Mouse (Mus musculus): ENCODE measurements at regions not wholly inside any gene's neighbourhood (a gene's known extent, or its start where the extent isn't known, plus 50 kb on each side); places are given as distances from the start of the nearest gene placed in this dataset.

- DNase-seq = no peak
Observed at GRCm38 (mm10) chr13:39950203-39950602, 411.0 kb downstream of the Ofcc1 start.

GRCm38 (mm10) chr13:39935216-39935615 lies 426.0 kb downstream of the Ofcc1 start:
- DNase-seq = no peak

GRCm38 (mm10) chr13:39931487-39931886 lies 429.8 kb downstream of the Ofcc1 start:
- no peak for DNase-seq

- no peak for DNase-seq
Observed at GRCm38 (mm10) chr13:39928573-39928972, 432.7 kb downstream of the Ofcc1 start.

DNA sequence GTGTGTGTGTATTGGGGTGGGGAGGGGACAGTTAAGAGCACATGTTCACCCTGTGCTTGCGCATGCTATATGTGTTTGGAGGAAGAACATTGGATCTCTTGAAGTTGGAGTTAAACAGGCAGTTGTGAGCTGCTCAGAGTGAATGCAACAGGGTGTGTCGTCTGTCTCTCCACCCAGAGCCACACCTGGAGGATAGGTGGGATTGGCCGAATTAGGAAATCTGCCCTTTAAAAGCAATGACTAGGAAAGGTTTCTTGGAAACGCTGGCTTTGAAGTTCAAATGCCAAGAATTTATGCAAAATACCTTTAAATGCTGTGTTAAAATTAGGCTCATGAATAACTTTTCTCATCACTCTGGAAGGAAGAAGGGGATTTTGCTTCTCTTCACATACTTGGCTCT lies 436.9 kb downstream of the Ofcc1 start:
- no peak for DNase-seq

DNA sequence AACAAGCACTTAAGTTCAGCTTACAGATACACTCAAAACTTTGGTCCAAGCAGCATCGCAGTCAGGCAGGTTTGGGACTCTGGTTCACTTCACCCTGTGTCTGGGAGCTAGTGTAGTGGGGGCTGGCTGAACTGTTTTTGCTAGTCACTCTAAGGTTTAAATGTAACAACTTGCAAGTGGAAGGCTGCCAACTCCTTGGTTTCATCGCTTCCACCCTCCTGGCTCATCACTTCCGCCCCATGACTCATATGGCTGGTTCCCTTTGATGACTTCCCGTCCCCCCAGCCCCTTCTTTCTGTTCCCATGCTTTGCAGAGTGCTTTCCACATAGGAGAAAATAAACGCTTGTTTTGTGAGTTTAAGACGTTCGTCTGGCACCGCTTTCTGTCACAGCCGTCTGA lies 438.1 kb downstream of the Ofcc1 start:
- no peak for DNase-seq

DNA sequence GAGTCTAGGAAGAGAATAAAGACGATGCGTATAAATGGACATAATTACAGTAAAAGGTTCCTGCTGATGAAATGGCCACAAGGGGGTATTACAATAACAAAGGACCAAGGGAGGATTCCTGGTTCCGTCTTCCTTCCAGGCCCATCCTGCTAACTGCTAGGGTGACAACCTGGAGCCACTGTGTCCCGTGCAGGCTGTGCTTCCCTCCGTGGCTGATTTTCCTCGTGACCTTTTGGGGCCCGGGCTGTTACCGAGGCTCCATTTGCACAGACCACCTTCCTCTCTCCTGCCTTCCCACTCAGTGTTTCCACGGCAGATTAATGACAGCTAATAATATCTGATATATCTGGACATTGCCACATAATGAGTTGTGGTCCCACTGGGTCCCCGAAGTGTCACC lies 453.5 kb downstream of the Ofcc1 start:
- no peak for DNase-seq

- DNase-seq = no peak
Observed at GRCm38 (mm10) chr13:39904264-39904663, 457.0 kb downstream of the Ofcc1 start.

GRCm38 (mm10) chr13:39903319-39903718 lies 457.9 kb downstream of the Ofcc1 start:
- no peak for DNase-seq

- DNase-seq = no peak
Observed at GRCm38 (mm10) chr13:39899332-39899731, 461.9 kb downstream of the Ofcc1 start.

DNA sequence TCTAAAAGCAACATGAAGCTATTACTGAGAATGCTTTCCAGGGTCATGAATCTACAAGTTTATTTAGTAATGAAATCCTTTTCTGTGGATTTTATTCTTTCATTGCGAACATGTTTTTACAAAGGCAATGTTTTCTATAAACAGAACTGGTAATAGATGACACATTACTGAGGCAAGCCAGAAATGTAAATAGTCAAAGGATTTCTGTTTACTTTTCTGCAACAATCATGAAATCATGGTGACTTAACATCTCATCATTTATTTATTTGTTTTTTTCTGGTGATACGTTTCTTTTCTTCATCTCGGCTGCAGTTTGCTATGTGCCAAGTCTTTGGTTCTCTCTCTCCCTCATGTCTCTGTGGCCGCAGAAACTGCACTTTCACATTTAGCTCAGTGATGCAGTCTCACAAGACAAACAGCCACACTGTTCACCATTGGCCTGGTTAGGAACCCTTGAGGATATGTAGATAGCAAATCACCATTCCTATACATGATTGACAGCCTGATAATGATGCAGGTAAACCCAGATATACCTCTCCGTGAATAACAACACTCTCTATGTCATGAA lies 462.8 kb downstream of the Ofcc1 start:
- no peak for DNase-seq

DNA sequence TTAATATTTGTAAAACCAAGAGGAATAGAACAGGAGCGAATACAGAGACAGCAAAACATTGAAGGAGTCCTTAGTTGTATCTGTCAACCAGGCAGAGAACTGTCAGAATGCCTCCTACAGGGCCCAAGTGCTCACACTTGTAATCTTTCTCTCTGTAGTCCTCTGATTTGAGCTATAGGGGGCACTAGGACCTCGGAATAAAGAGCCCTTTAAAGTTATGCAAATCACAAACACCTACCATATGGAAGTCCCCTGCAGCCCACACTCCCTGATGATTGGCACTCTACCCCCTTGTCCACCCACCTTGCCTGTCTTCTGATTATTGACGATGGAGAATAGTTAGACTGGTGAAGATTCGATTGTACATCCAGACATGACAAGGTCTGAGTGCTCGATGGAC lies 467.1 kb downstream of the Ofcc1 start:
- DNase-seq = peak in 1 of 2 experiments; percentile 14

DNA sequence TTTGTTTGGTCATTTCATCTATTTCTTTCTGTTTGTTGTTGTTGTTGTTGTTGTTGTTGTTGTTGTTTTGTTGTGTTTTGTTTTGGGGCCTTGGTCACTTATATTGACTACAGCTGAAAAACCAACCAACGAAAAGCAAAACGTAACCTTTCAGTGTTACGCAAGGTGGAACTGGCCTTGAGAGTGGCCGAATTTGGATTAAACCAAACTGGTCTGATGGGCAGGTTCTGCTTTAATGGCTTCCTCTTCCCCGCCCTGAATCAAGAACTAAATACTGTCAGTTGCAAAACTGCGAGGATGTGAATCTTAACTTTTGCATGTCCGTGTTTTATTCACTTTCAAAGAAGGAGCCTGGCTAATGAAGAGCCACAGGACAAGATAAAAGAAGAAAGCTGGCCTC lies 480.2 kb downstream of the Ofcc1 start:
- DNase-seq = no peak

DNA sequence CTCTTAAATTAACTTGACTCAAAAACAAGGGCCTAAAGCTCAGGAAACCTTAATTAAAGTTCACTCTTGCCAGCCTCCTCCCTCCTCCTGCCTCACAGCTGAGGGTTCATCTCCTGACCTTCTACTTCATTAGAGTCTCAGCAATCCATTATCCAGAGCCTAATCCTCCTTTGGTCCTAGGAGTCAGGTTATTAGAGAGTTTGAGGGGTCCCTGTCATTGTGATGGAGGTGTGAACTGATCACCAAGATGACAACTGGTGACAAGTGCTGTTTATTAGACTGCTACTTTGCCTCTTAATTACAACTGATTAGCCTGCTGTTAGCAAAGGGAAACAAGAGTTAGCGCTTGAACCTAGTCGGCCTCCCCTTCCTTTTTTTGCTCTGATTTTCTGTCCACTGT lies 481.1 kb downstream of the Ofcc1 start:
- DNase-seq = no peak

DNA sequence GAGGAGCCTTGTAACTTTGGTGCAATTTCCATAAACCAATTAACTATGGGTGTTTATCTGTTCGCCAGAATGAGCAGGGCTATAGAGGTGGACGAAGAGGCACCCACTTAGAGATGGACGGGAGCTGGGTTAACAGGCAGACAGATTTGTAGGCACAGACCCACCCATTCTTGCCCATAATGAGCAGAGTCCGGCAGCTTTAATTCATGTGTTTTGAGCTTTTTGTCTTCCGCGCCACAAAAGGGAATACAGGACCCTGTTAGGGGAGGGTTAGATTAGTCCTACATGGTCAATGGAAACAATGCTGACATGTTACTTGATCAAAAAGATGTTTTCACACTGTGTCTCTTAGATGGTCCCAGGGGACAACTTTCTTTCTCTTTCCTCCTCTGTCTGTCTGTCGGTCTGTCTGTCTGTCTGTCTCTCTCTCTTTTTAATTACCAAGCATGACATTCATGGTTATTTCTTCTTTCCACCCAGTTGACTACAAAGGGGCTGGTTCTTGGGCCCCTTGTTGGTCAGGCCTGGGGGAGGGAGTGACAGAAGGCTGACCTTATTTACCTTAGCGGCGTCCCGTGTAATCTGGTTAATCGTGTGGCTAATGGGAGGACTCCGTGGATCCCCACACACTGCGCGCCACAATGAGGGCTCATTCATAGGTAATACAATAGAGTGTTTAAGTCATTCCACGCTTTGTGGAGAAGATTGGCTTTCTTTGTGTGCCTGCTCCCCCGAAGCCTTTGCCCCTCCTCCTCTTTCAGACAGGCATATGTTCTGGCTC lies 483.7 kb downstream of the Ofcc1 start:
- no peak for DNase-seq

DNA sequence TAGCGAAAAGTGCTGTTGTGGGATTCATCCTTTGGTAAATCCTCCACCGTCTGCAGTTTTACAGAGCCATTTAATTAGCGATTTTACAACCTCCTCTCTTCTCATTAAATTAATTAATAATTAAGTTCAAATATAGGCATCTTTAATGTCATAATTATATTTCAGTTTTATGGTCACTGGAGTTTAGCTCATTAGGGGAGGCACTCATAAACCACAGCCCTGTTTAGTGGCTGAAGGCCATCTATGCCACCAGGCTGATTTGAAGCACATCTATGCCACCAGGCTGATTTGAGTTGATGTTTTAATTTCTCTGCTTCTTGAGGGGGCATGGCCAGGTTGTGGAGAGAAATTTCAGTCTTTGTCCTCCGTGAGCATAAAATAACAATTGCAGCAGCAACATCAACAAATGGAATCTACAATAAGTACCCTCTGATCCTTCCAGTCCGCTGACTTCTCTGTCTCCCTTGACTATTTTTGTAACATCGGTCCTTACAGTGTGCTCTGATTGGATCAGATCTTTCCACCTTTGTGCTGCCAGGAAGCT lies 508.9 kb downstream of the Ofcc1 start:
- no peak for DNase-seq

- no peak for DNase-seq
Observed at GRCm38 (mm10) chr13:39849391-39849790, 511.9 kb downstream of the Ofcc1 start.

- no peak for DNase-seq
Observed at GRCm38 (mm10) chr13:39836053-39836584, 525.1 kb downstream of the Ofcc1 start.

DNA sequence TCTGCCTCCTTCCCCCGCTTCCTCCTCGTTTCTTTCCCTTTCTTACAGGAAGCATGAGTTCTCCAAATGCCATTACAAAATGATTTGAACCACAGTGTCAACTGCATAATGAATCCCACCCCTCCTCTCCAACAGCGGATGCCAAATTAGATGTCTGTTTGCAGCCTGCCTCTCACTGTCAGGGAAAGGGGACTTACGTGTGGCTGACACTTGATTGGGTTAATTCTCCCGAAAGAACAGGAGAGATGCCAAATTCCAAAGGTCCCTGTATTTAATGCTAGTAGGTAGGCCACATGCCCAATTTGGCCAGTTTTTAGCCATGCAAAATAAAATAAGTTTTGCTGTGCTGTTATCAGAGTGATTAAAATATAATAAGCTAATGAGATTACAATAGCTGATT lies 525.9 kb downstream of the Ofcc1 start:
- no peak for DNase-seq

- no peak for DNase-seq
Observed at GRCm38 (mm10) chr13:39834521-39835245, 526.6 kb downstream of the Ofcc1 start.

- DNase-seq = peak; percentile 15 to 17
Observed at GRCm38 (mm10) chr13:39823965-39824555, 537.2 kb downstream of the Ofcc1 start.

DNA sequence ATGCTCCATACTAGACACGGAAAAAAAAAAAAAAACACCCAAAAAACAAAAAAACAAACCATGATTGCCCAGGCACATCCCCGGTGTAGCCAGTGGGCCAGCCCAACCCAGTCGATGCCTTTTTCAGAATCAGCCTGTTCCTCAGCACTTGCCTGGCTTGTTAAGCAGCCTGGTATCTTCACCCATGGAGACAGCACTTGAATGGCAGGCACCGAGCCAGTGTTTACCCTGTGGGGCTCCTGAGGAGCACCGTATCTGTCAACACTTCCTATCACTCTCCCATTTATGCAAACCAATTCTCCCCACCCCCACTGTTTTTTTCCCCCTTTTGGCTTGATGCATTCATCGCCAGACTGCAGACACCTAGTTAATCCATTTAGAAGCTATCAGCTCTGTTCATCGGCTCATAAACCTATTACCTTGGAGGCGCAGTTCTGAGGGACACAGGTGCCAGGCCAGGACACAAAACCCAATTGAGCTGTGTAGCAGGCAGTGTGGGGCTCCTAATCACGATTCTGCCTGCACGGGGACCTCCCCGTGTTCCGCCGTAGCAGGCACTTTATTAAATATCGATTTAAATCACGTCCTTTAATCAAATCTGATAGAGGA lies 537.8 kb downstream of the Ofcc1 start:
- DNase-seq = peak in 1 of 2 experiments; percentile 8
